Mouse (Mus musculus) liver, embryonic 14.5 days (tissue): ENCODE measurements around the gene Atp2a3.

Source experiments
- CTCF ChIP-seq: IDR thresholded peaks from 2 replicates; pipeline ENCODE4 v1.5.1; 2016; ENCODE audit warnings: antibody characterized with exemption, low read depth, control low read depth
- EP300 ChIP-seq: IDR thresholded peaks from 2 replicates; pipeline ENCODE4 v1.6.1; 2016; ENCODE audit warnings: antibody characterized with exemption, low read depth

GRCm38 (mm10) chr11:72974995-72975503, 14.1 kb downstream of the Atp2a3 start:
- TF ChIP-seq CTCF (no peak), EP300 (no peak)
